Mouse (Mus musculus) lung, postnatal 4 days (tissue): ENCODE results near the gene Ciao2a.

Experiments used
- DNase-seq, 2 experiments: peaks; one replicate each; pipeline ENCODE4 v3.0.0; 2021

Ciao2a gene

DNA sequence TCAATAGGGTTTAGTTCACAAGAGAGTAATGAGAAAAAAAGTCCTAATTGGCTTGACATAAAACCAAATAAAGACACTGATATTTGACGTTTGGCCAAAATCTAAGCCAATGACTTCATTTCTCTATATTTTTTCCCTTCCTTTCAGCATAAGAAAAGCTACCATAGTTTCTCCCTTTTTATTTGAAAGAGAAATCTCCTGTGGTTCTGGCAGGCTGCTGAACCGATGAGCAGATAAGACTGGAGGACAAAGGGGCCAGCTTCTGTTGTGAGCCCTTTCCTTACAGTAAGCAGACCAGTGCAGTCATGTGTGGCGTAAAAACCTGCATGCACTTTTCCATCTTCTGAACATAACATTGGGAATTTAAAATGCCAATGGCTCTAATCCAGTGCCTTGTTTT is 5.5 kb upstream of the Ciao2a start:
- DNase-seq: no peak

DNA sequence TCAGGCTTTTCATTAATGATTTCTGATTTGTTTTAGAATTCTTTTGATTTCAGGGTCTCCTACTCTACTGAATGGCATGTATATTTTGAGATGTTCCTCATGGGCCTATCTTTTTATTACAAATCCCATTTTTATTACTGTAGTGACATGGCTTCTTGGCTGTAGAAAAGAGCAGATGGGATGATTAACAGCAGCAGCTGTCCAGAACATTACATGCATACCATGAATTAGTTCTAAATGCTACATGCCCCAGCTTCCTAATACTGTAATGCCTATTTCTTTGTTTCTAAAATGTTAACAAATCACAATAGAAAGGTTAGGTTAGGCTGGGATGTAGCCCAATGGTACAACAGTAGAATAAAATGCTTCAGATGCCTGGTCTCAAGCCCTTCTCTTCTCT is 5.0 kb upstream of the Ciao2a start:
- DNase-seq: no peak

DNA sequence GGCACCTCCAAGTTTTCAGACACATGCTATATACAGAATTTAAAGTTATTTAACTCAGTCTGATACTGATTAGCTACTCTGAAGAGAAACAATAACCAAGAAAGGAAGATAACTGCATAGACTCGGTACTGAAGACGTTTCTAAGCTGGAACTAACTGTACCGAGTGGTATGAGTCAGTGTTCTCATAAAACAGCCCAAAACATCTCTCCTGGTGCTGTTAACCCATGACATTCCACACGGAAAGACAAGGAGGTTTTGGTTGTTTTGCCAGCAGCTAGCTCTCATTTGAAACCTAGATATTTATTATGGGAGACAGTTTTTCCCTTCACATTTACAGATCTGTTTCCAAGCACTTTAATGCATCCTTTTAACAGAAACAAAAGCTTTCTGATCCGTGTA is 2.8 kb upstream of the Ciao2a start:
- no peak for DNase-seq

GRCm38 (mm10) chr9:66124111-66124531 is 2.3 kb upstream of the Ciao2a start:
- DNase-seq: peak in 1 of 2 experiments; percentile 37

GRCm38 (mm10) chr9:66124681-66125542 is 1.5 kb upstream of the Ciao2a start:
- DNase-seq: peak; percentile 99

DNA sequence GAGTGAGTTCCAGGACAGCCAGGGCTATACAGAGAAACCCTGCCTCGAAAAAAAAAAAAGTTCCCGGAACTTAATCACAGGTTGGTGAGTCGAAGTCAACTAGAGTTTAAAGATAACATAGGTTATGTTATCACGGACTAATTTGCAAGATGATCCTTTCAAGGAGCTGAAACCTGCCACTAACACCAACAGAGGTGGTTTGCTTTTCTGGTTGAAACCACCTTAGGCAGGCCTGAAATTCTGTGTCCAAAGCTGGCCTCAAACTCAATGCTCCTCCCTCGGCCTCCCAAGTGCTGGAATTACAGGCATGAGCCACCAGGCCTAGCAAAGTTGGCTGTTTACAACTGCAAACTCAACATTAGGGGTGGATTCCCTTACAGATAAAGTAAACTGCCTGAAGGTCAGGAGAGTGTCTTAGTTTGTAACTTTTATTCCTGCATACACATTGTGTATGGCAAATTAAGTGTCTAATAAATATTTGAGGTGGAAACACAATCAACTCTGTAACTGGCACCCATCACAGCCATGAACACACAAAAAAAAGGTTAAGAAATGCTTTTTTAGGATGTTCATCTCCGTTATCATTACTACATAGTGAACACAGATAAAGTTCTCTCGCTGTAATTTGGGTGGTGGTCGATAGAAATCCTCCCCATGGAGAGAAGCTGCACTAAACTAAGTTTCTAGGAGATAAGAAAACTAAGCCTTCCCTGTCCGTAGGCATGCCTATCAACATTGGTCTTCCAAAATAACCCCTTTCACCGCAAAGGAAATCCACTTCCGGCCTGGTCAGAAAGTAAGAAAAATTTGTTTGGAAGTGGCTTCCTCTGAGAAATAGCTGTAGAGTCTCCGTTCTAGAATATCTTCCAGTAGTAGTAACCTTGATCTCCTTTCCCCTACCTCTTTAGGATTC is 612 bp upstream of the Ciao2a start:
- DNase-seq: no peak

GRCm38 (mm10) chr9:66127193-66127546 is 759 bp downstream of the Ciao2a start:
- no peak for DNase-seq

DNA sequence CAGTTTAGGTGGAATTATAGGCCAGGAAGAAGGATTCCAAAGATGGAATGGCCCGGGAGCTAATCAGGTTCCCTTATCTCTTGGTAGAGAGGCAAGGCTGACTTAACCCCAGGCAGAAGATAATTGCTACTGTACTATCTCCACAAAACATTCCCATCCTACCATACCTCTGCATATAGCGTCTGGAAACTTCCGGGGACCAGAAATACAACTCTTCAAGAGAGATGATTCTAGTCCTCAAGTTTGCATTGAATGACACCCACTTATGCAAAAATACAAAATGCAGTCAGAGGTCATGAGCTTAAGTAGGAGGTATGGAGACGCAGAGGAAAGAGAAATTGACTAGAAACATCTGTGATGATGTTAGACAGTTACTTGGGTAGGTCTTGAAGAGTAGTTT is 1.5 kb downstream of the Ciao2a start:
- no peak for DNase-seq

- DNase-seq: peak in 1 of 2 experiments; percentile 37
Measured at GRCm38 (mm10) chr9:66131466-66131865, 5.1 kb downstream of the Ciao2a start.

DNA sequence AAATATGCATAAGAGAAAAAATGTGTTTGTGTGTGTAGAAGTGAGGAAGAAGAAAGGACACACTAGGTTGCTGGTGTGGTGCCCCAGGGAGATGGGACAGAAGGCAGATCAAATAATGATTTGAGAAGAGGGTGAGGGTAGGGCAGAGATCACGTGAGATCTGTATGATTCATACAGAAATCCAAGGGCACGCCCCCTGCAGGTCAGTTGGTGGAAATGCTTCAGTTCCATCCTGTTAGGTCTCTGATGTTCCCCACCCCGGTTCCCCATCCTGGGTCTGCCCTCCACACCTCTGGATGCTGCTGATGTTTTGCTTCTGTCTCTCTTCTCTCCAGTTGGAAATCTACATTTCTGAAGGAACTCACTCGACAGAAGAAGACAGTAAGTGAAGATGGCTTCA is 9.6 kb downstream of the Ciao2a start:
- peak in 1 of 2 experiments; percentile 31 for DNase-seq

- no peak for DNase-seq
Measured at GRCm38 (mm10) chr9:66138193-66138592, 11.8 kb downstream of the Ciao2a start.

DNA sequence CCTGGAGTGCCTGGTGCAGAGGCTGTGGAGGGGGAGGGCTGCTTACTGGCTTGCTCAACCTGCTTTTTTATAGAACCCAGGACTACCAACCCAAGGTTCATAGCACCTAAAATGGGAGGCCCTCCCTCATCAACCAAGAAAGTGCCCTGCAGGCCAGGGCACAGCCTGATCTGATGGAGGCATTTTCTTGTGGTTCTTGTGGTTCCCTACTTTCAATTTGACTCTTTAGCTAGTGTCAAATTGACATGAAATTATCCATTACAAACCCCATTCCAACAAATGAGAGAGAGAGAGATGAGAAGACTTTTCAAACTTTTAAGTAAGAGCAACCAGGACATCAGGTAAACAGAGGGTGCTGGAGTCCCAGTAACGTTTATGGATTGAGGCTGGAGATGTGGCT is 15.9 kb downstream of the Ciao2a start:
- DNase-seq: no peak

- DNase-seq: peak in 1 of 2 experiments; percentile 79
Measured at GRCm38 (mm10) chr9:66144248-66144647, 17.8 kb downstream of the Ciao2a start.

DNA sequence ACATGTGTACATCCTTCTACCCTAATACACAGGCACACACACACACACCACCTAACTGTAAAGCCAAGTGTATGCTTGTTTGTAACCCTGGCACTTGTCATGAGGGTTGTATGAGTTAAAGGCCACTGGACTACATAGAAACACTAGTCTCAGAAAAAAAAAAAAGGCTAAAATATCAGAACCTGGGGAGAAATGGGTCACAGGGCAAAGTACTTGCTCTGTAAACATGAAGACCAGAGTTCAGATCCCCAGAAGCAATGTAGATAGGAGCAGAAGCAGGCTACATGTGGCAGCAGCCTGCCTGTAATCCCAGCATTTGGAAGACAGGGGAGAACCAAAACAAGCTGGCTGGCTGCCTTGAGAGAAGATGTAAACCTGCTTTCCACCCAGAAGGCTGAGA is 19.7 kb downstream of the Ciao2a start:
- no peak for DNase-seq

DNA sequence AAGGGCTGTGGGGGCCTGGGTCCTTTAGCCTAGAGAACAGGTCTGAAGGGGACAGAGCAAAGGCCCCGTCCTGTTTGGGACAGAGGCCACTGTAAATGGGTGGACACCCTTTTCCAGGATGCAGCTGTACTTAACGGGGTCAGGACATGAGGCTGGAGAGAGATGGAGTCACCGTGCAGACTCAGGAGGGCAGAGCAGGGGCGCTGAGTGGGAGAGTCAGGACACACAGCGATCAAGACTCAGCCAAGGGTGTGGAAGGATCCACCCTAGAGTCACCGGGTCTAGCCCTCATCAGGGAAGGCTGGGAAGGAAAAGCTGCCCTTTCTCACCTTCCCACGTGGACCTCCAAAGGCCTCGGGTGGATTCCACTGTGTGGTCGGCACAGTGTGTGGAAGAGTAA is 25.6 kb downstream of the Ciao2a start:
- DNase-seq: no peak

DNA sequence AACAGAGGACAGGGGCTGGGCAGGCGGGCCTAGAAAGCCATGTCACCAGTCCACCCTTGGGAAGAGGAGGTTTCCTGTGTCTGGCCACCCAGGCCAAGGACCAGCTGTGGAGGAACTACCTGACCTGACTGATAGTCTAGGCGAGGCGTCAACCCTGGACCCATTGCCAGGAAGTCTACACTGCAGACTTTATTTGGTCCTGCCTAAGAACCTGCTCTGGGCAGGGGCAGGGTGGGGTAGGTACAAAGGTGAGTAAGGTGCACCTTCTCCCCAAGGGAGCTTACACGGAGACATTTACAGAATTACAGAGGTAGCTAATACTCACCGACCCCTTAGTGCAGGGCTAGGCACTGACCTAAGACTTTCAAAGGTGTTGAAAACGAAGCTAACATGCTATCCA is 27.2 kb downstream of the Ciao2a start:
- DNase-seq: no peak

GRCm38 (mm10) chr9:66154013-66154412 is 27.6 kb downstream of the Ciao2a start:
- DNase-seq: no peak

- DNase-seq: no peak
Measured at GRCm38 (mm10) chr9:66155534-66155933, 29.1 kb downstream of the Ciao2a start.

- peak; percentile 91 for DNase-seq
Measured at GRCm38 (mm10) chr9:66157958-66158830, 31.8 kb downstream of the Ciao2a start, which contains the start of gene Dapk2. Gene Dapk2 (plus strand): TSS chr9:66158223.

GRCm38 (mm10) chr9:66158885-66159430 is 32.5 kb downstream of the Ciao2a start:
- DNase-seq: no peak

DNA sequence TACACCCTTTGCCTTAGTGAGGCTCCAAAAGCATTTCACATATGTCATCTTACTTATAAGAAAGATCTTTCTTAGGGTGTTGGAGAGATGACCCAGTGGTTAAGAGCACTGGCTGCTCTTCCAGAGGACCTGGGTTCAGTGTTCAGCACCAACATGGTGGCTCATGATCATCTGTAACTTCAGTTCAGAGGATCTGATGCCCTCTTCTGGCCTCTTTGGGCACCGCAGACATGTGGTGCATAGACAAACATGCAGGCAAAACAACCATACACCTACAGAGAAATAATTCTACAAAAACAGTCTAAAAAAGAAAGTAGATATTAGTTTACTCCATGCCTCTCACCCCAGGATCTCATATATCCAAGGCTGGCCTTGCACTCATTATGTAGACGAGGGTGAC is 33.7 kb downstream of the Ciao2a start:
- DNase-seq: no peak

DNA sequence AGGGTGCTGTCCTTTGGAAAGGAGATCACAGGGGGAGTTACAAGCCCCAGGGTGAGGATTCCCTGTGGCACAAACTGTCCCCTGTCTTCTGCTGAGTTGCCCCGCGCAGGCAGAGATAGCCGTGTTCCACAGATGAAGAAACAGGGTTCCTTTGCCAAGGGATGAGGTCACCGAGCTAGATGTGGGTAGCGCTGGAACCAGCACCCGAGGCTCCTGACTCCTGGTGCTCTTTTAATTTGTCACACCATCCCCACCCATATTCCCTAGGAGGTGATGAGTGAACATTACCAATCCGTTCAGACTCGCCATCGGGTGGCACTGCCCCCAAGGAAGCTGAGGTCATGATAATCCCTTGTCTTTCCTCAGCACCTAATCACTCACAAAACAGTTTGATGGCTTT is 36.6 kb downstream of the Ciao2a start:
- DNase-seq: no peak
